ENCODE assay signal across 9 mouse cellular contexts in genomic region chr15:98180567-98181131, GRCm38 (mm10). TPM values are rescaled to one million over a fixed set of nuclear protein-coding genes. Genes with fewer than 3 reads are reported as not detected.
DNase-seq lines count a peak whose midpoint lies in the region; ATAC-seq lines count a peak whose summit lies in the region.
"Had no signal": no experiment of that assay in that cellular context is flagged by ENCODE, and none has a peak within 500 bp of the region (broad histone marks: within the 10 kb centered on the region; RNA-seq: fewer than 3 reads in every experiment).

No protein-coding gene starts in this region.

- peaks cover 4% of the 10 kb centered on the region; the same call in 1 of the 2 replicates for H3K27me3 ChIP-seq in lung, embryonic 16.5 days (ENCODE audit: control insufficient read depth, insufficient read depth, low read depth, low read length)
- no peaks in the 10 kb centered on the region; the same call in 1 of the 2 replicates for H3K27me3 ChIP-seq in intestine, embryonic 16.5 days (replicated peaks; ENCODE audit: control insufficient read depth, insufficient read depth, low read length)
- peaks cover 7% of the 10 kb centered on the region; the same call in 1 of the 2 replicates for H3K27me3 ChIP-seq in neural tube, embryonic 15.5 days (replicated peaks)

- H3K9ac ChIP-seq in lung, embryonic 16.5 days (ENCODE audit: low read length): peak overlapping the region; percentile 49; the same call in 1 of the 2 replicates
- H3K9ac ChIP-seq in intestine, embryonic 16.5 days (ENCODE audit: low read depth, low read length): peak overlapping the region; percentile 34
- H3K9ac ChIP-seq in neural tube, embryonic 15.5 days (replicated peaks): peak overlapping the region; percentile 58

- no peak for DNase-seq in cerebellum, adult 11 months
- no peak for DNase-seq in lung, postnatal 14 days
- DNase-seq in layer of hippocampus, postnatal 14 days (ENCODE audit: low spot score in 2 of 2): no peak
- DNase-seq in spleen, adult 12 weeks (ENCODE audit: low spot score): no peak

- 0 out of 2 replicates have a peak, but pooled peaks cover 6% of the 10 kb centered on the region for H3K4me1 ChIP-seq in lung, embryonic 16.5 days (replicated peaks; ENCODE audit: control insufficient read depth, insufficient read depth, low read length)
- H3K4me1 ChIP-seq in intestine, embryonic 16.5 days (ENCODE audit: control insufficient read depth, insufficient read depth, low read length): peaks cover 4% of the 10 kb centered on the region; the same call in 1 of the 2 replicates
- H3K4me1 ChIP-seq in neural tube, embryonic 15.5 days: peaks cover 13% of the 10 kb centered on the region

- H3K4me3 ChIP-seq in lung, embryonic 16.5 days (ENCODE audit: low read length): peak overlapping the region; percentile 61
- H3K4me3 ChIP-seq in intestine, embryonic 16.5 days (ENCODE audit: low read length): peak overlapping the region; percentile 53
- peak overlapping the region; percentile 65 for H3K4me3 ChIP-seq in neural tube, embryonic 15.5 days (replicated peaks)

- peak overlapping the region; percentile 35; the same call in 1 of the 2 replicates for H3K27ac ChIP-seq in lung, embryonic 16.5 days (ENCODE audit: low read length)
- 0 out of 2 replicates have a peak overlapping the region, but pooled peaks have one; percentile 29 for H3K27ac ChIP-seq in intestine, embryonic 16.5 days (ENCODE audit: low read length)
- peak overlapping the region; percentile 90 for H3K27ac ChIP-seq in neural tube, embryonic 15.5 days (replicated peaks)

- H3K4me2 ChIP-seq in lung, embryonic 16.5 days (ENCODE audit: low read depth, low read length): peak overlapping the region; percentile 69
- H3K4me2 ChIP-seq in intestine, embryonic 16.5 days (ENCODE audit: low read depth, low read length): peak overlapping the region; percentile 55
- peak overlapping the region; percentile 76 for H3K4me2 ChIP-seq in neural tube, embryonic 15.5 days

- H3K9me3 ChIP-seq in lung, embryonic 16.5 days (ENCODE audit: control insufficient read depth, low read length): no peaks in the 10 kb centered on the region
- H3K9me3 ChIP-seq in intestine, embryonic 16.5 days (ENCODE audit: control insufficient read depth, low read length): no peaks in the 10 kb centered on the region
- H3K9me3 ChIP-seq in neural tube, embryonic 15.5 days (replicated peaks): no peaks in the 10 kb centered on the region

- 0 out of 2 replicates have a peak, but pooled peaks have one; percentile 7 for ATAC-seq in cerebellum, adult (ENCODE audit: insufficient number of reproducible peaks, low FRiP score, low TSS enrichment)
- ATAC-seq in lung, embryonic 16.5 days (ENCODE audit: low read depth): no peak
- no peak for ATAC-seq in intestine, embryonic 16.5 days
- no peak for ATAC-seq in neural tube, embryonic 15.5 days (ENCODE audit: low FRiP score)

- no peaks in the 10 kb centered on the region for H3K36me3 ChIP-seq in lung, embryonic 16.5 days (ENCODE audit: control insufficient read depth, insufficient read depth, low read length)
- no peaks in the 10 kb centered on the region for H3K36me3 ChIP-seq in intestine, embryonic 16.5 days (ENCODE audit: control insufficient read depth, insufficient read depth, low read length)
- no peaks in the 10 kb centered on the region for H3K36me3 ChIP-seq in neural tube, embryonic 15.5 days

- WGBS in lung, embryonic 16.5 days: 7% methylated on average over 26 of the region's 26 CpGs
- 6% methylated on average over 26 of the region's 26 CpGs for WGBS in intestine, embryonic 16.5 days
- 5% methylated on average over 26 of the region's 26 CpGs for WGBS in neural tube, embryonic 15.5 days

RNA-seq across cellular contexts. Expression of gene Ccdc184, which starts 13.7 kb away (rescaled TPM):
- polyA plus RNA-seq in lung, embryonic 16.5 days (2015; fragmentation: Nextera tagmentation; extraction: Ambion mirVana): 0.20 and 0.24 TPM in 2 replicates
- polyA plus RNA-seq in intestine, embryonic 16.5 days (2015; fragmentation: Nextera tagmentation; extraction: Ambion mirVana): 1.4 and 1.7 TPM in 2 replicates
- 98.5 and 116 TPM in 2 replicates for polyA plus RNA-seq in neural tube, embryonic 15.5 days (2015; fragmentation: Nextera tagmentation; extraction: Ambion mirVana)
- 10 to 100 TPM; 18.2 to 18.7 TPM for total RNA-seq in layer of hippocampus, postnatal 14 days (2021)
- total RNA-seq: common myeloid progenitor, adult 5-6 weeks had no signal

RNA-seq across cellular contexts. Expression of gene Olfr288, which starts 14.7 kb away (rescaled TPM):
- polyA plus RNA-seq in lung, embryonic 16.5 days (2015; fragmentation: Nextera tagmentation; extraction: Ambion mirVana): not detected in 2 replicates
- polyA plus RNA-seq in intestine, embryonic 16.5 days (2015; fragmentation: Nextera tagmentation; extraction: Ambion mirVana): not detected in 2 replicates
- polyA plus RNA-seq in neural tube, embryonic 15.5 days (2015; fragmentation: Nextera tagmentation; extraction: Ambion mirVana): not detected in 2 replicates
- not detected for total RNA-seq in layer of hippocampus, postnatal 14 days (2021)
- total RNA-seq: common myeloid progenitor, adult 5-6 weeks had no signal

RNA-seq across cellular contexts. Expression of gene Asb8, which starts 15.2 kb away (rescaled TPM):
- 44.5 and 47.9 TPM in 2 replicates for polyA plus RNA-seq in lung, embryonic 16.5 days (2015; fragmentation: Nextera tagmentation; extraction: Ambion mirVana)
- 52.7 and 54.9 TPM in 2 replicates for polyA plus RNA-seq in intestine, embryonic 16.5 days (2015; fragmentation: Nextera tagmentation; extraction: Ambion mirVana)
- polyA plus RNA-seq in neural tube, embryonic 15.5 days (2015; fragmentation: Nextera tagmentation; extraction: Ambion mirVana): 61.9 and 62.5 TPM in 2 replicates
- total RNA-seq in layer of hippocampus, postnatal 14 days (2021): 10 to 100 TPM; 45.0 to 45.6 TPM

RNA-seq across cellular contexts. Expression of gene Gm44579, which starts 40.1 kb away (rescaled TPM):
- not detected in 2 replicates for polyA plus RNA-seq in lung, embryonic 16.5 days (2015; fragmentation: Nextera tagmentation; extraction: Ambion mirVana)
- not detected in 2 replicates for polyA plus RNA-seq in intestine, embryonic 16.5 days (2015; fragmentation: Nextera tagmentation; extraction: Ambion mirVana)
- 0.13 TPM in 1 of 2 replicates, not detected in the other for polyA plus RNA-seq in neural tube, embryonic 15.5 days (2015; fragmentation: Nextera tagmentation; extraction: Ambion mirVana)
- under 1 TPM in 1 of 2 experiments, not detected in 1; 0.16 TPM for total RNA-seq in layer of hippocampus, postnatal 14 days (2021)
- total RNA-seq: common myeloid progenitor, adult 5-6 weeks had no signal

RNA-seq across cellular contexts. Expression of gene Olfr287, which starts 40.2 kb away (rescaled TPM):
- not detected in 2 replicates for polyA plus RNA-seq in lung, embryonic 16.5 days (2015; fragmentation: Nextera tagmentation; extraction: Ambion mirVana)
- not detected in 2 replicates for polyA plus RNA-seq in intestine, embryonic 16.5 days (2015; fragmentation: Nextera tagmentation; extraction: Ambion mirVana)
- polyA plus RNA-seq in neural tube, embryonic 15.5 days (2015; fragmentation: Nextera tagmentation; extraction: Ambion mirVana): 0.35 and 0.46 TPM in 2 replicates
- total RNA-seq in layer of hippocampus, postnatal 14 days (2021): 1 to 10 TPM; 1.9 to 2.3 TPM
- total RNA-seq: common myeloid progenitor, adult 5-6 weeks had no signal

Comparison
In these comparisons a context has a peak if more than half of its experiments do, and no peak if none do; other contexts are left out.
1. H3K27ac ChIP-seq: peak in every context shown above with its lines; median percentile 90 in neural tube, embryonic 15.5 days; 35 in lung, embryonic 16.5 days; 29 in intestine, embryonic 16.5 days.
2. RNA of gene Ccdc184, which starts 13.7 kb away (polyA plus RNA-seq): 98.5 to 116 TPM in neural tube, embryonic 15.5 days; 1.4 to 1.7 TPM in intestine, embryonic 16.5 days and 0.20 to 0.24 TPM in lung, embryonic 16.5 days; every median in the first group is over 10 times any median in the second.
3. Peak in every context shown above with its lines, with median percentiles within 50 percentile points of each other: H3K4me2 ChIP-seq, H3K4me3 ChIP-seq and H3K9ac ChIP-seq.